Mouse (Mus musculus): ENCODE results near the gene Edf1. TPM values are rescaled to one million over a fixed set of nuclear protein-coding genes. Genes with fewer than 3 reads are reported as not detected.

The Edf1 gene
- polyA plus RNA-seq, 1 experiment from 2014 or later = 346 TPM

- Histone ChIP-seq H3K27ac (ENCODE audit: low read length) (no peak overlapping the region), H3K4me2 (replicated peaks; ENCODE audit: low read depth, low read length) (no peak overlapping the region), H3K4me3 (ENCODE audit: low read depth, low read length) (no peak overlapping the region), H3K9ac (replicated peaks; ENCODE audit: low read depth, low read length) (no peak overlapping the region), H3K27me3 (ENCODE audit: control insufficient read depth, insufficient read depth, low read length) (peaks cover under 1% of the 10 kb centered on the region; the same call in 1 of the 2 replicates), H3K4me1 (ENCODE audit: control insufficient read depth, insufficient read depth, low read length) (peaks cover 24% of the 10 kb centered on the region), H3K36me3 (ENCODE audit: control insufficient read depth, insufficient read depth, low read length) (peaks cover 29% of the 10 kb centered on the region; the same call in 1 of the 2 replicates), H3K9me3 (ENCODE audit: control insufficient read depth, low read depth, low read length) (no peaks in the 10 kb centered on the region)
- ATAC-seq (ENCODE audit: insufficient number of reproducible peaks, insufficient read depth, low FRiP score, low read depth) = no peak
- WGBS = 91% methylated on average over 4 of the region's 4 CpGs
Measured at GRCm38 (mm10) chr2:25571221-25571620, 13.6 kb downstream of the Edf1 start.

GRCm38 (mm10) chr2:25573068-25573467 lies 15.4 kb downstream of the Edf1 start:
- H3K4me2 ChIP-seq (replicated peaks; ENCODE audit: low read depth, low read length) = peak overlapping the region; percentile 99
- H3K4me3 ChIP-seq (ENCODE audit: low read depth, low read length) = no peak overlapping the region
- peaks cover 26% of the 10 kb centered on the region; the same call in 1 of the 2 replicates for H3K36me3 ChIP-seq (ENCODE audit: control insufficient read depth, insufficient read depth, low read length)
- no peaks in the 10 kb centered on the region for H3K9me3 ChIP-seq (ENCODE audit: control insufficient read depth, low read depth, low read length)
- peaks cover 39% of the 10 kb centered on the region for H3K4me1 ChIP-seq (ENCODE audit: control insufficient read depth, insufficient read depth, low read length)
- no peak overlapping the region for H3K9ac ChIP-seq (replicated peaks; ENCODE audit: low read depth, low read length)
- no peak for ATAC-seq (ENCODE audit: insufficient number of reproducible peaks, insufficient read depth, low FRiP score, low read depth)
- H3K27me3 ChIP-seq (ENCODE audit: control insufficient read depth, insufficient read depth, low read length) = peaks cover 16% of the 10 kb centered on the region
- 80% methylated on average over 2 of the region's 2 CpGs for WGBS
- H3K27ac ChIP-seq (ENCODE audit: low read length) = no peak overlapping the region

- H3K27ac ChIP-seq (ENCODE audit: low read length) = peak overlapping the region; percentile 84; the same call in 1 of the 2 replicates
- peak overlapping the region; percentile 99 for H3K4me2 ChIP-seq (replicated peaks; ENCODE audit: low read depth, low read length)
- ATAC-seq (ENCODE audit: insufficient number of reproducible peaks, insufficient read depth, low FRiP score, low read depth) = no peak
- peaks cover 19% of the 10 kb centered on the region; the same call in 1 of the 2 replicates for H3K36me3 ChIP-seq (ENCODE audit: control insufficient read depth, insufficient read depth, low read length)
- H3K9me3 ChIP-seq (ENCODE audit: control insufficient read depth, low read depth, low read length) = no peaks in the 10 kb centered on the region
- H3K4me1 ChIP-seq (ENCODE audit: control insufficient read depth, insufficient read depth, low read length) = peaks cover 45% of the 10 kb centered on the region
- peaks cover 22% of the 10 kb centered on the region for H3K27me3 ChIP-seq (ENCODE audit: control insufficient read depth, insufficient read depth, low read length)
- peak overlapping the region; percentile 55 for H3K4me3 ChIP-seq (ENCODE audit: low read depth, low read length)
- H3K9ac ChIP-seq (replicated peaks; ENCODE audit: low read depth, low read length) = peak overlapping the region; percentile 45
- 11% methylated on average over 11 of the region's 11 CpGs for WGBS
Measured at GRCm38 (mm10) chr2:25574136-25574535, 16.5 kb downstream of the Edf1 start.

DNA sequence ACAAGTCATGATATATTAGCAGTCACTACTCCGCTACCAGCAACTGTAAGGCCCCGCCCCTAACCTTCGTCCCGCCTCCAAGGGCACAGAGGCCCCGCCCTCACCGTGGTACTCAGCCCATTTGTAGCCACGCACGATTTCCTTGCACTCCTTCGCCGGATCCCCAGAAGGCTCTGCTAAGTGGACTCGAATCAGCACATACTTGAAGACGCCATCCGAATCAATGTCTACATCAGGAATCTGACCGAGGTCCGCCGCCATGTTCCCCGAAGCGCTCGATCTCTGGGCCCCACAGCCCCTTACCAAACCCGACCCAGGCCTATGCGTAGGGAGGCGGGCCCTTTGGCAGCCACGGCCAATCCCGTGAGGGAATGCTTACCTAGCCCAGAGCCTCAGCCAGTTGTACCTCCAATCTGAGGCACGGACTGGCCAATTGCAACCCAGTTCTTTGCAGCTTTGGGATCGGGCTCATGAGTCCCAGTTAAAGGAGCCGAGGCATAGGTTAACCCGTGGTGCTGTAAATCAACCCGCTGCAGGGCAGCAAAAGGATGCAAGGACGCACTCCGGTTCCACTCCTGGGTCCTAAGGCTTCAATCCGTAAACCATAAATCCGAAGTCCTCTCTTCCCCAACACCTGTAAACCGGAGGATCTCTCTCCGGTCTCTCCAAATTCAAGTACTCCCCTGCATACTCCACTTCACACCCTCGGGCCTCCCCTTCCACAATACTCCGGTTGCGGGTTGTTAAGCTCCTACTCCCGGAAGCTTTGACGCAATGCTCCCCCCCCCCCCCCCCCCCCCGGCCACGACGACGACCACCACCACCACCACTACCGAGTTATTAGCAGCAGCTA lies 17.2 kb downstream of the Edf1 start, which contains the start of the genes Mamdc4 and Phpt1:
Gene Mamdc4 (minus strand): TSS at position 267 of the 853 bp plus-strand sequence.
Gene Phpt1 (minus strand): TSS at position 646 of the 853 bp plus-strand sequence.
- peak within 1 kb of the TSS; percentile 99 for H3K4me2 ChIP-seq (replicated peaks; ENCODE audit: low read depth, low read length)
- peak within 1 kb of the TSS; percentile 84 for H3K27ac ChIP-seq (ENCODE audit: low read length)
- peak within 1 kb of the TSS; percentile 45 for H3K9ac ChIP-seq (replicated peaks; ENCODE audit: low read depth, low read length)
- peaks cover 28% of the 10 kb centered on the region for H3K27me3 ChIP-seq (ENCODE audit: control insufficient read depth, insufficient read depth, low read length)
- H3K9me3 ChIP-seq (ENCODE audit: control insufficient read depth, low read depth, low read length) = no peaks in the 10 kb centered on the region
- peaks cover 51% of the 10 kb centered on the region for H3K4me1 ChIP-seq (ENCODE audit: control insufficient read depth, insufficient read depth, low read length)
- peak within 1 kb of the TSS; percentile 55 for H3K4me3 ChIP-seq (ENCODE audit: low read depth, low read length)
- under 1% methylated on average over 44 of the region's 45 CpGs for WGBS
- peak; percentile 98 for ATAC-seq (ENCODE audit: insufficient number of reproducible peaks, insufficient read depth, low FRiP score, low read depth)
- H3K36me3 ChIP-seq (ENCODE audit: control insufficient read depth, insufficient read depth, low read length) = peaks cover 13% of the 10 kb centered on the region; the same call in 1 of the 2 replicates

DNA sequence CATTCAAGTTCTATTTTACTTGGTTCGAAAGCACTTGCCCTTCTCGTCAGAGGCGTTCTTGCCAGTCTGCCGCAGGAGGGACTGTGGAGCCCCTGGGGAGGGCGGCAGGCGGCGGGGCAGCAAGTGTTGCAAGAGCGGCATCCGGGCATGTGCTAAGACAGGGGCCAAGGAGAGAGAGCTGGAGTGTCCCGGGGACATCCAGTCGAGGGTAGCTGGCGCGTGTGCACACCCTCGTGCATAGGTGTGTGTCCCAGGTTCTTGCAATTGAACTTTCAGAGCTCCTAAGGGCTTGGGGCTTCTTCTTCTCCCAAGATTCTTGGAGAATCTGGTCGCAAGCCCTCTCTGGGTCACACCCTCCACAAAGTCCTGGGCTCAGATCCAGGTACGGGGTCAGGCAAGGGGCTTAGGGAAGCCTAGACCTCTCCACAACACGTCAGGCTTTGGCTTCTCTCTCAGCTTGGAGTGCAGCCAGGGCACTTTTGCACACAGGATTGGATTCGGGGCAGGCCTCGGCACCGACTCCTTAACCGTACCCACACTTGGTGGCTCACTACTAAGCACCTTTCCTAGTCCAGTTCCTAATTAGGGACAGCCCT lies 17.9 kb downstream of the Edf1 start:
- peak overlapping the region; percentile 55 for H3K4me3 ChIP-seq (ENCODE audit: low read depth, low read length)
- H3K9me3 ChIP-seq (ENCODE audit: control insufficient read depth, low read depth, low read length) = no peaks in the 10 kb centered on the region
- WGBS = 14% methylated on average over 21 of the region's 21 CpGs
- peak overlapping the region; percentile 82; the same call in 1 of the 2 replicates for H3K27ac ChIP-seq (ENCODE audit: low read length)
- H3K36me3 ChIP-seq (ENCODE audit: control insufficient read depth, insufficient read depth, low read length) = peaks cover 7% of the 10 kb centered on the region; the same call in 1 of the 2 replicates
- peaks cover 54% of the 10 kb centered on the region for H3K4me1 ChIP-seq (ENCODE audit: control insufficient read depth, insufficient read depth, low read length)
- H3K4me2 ChIP-seq (replicated peaks; ENCODE audit: low read depth, low read length) = peak overlapping the region; percentile 75
- no peak for ATAC-seq (ENCODE audit: insufficient number of reproducible peaks, insufficient read depth, low FRiP score, low read depth)
- peaks cover 36% of the 10 kb centered on the region for H3K27me3 ChIP-seq (ENCODE audit: control insufficient read depth, insufficient read depth, low read length)
- H3K9ac ChIP-seq (replicated peaks; ENCODE audit: low read depth, low read length) = peak overlapping the region; percentile 40; the same call in 1 of the 2 replicates

- Histone ChIP-seq H3K4me3 (ENCODE audit: low read depth, low read length) (no peak overlapping the region), H3K36me3 (ENCODE audit: control insufficient read depth, insufficient read depth, low read length) (peaks cover 4% of the 10 kb centered on the region; the same call in 1 of the 2 replicates), H3K4me1 (ENCODE audit: control insufficient read depth, insufficient read depth, low read length) (peaks cover 54% of the 10 kb centered on the region), H3K9me3 (ENCODE audit: control insufficient read depth, low read depth, low read length) (no peaks in the 10 kb centered on the region), H3K27me3 (ENCODE audit: control insufficient read depth, insufficient read depth, low read length) (peaks cover 37% of the 10 kb centered on the region), H3K9ac (replicated peaks; ENCODE audit: low read depth, low read length) (no peak overlapping the region), H3K27ac (ENCODE audit: low read length) (no peak overlapping the region), H3K4me2 (replicated peaks; ENCODE audit: low read depth, low read length) (peak overlapping the region; percentile 75; the same call in 1 of the 2 replicates)
- 73% methylated on average over 16 of the region's 16 CpGs for WGBS
- no peak for ATAC-seq (ENCODE audit: insufficient number of reproducible peaks, insufficient read depth, low FRiP score, low read depth)
Measured at GRCm38 (mm10) chr2:25576028-25576850, 18.6 kb downstream of the Edf1 start.

GRCm38 (mm10) chr2:25576965-25577891 lies 19.6 kb downstream of the Edf1 start:
- H3K36me3 ChIP-seq (ENCODE audit: control insufficient read depth, insufficient read depth, low read length) = no peaks in the 10 kb centered on the region
- H3K27ac ChIP-seq (ENCODE audit: low read length) = no peak overlapping the region
- H3K4me1 ChIP-seq (ENCODE audit: control insufficient read depth, insufficient read depth, low read length) = peaks cover 54% of the 10 kb centered on the region
- no peak for ATAC-seq (ENCODE audit: insufficient number of reproducible peaks, insufficient read depth, low FRiP score, low read depth)
- no peaks in the 10 kb centered on the region for H3K9me3 ChIP-seq (ENCODE audit: control insufficient read depth, low read depth, low read length)
- H3K27me3 ChIP-seq (ENCODE audit: control insufficient read depth, insufficient read depth, low read length) = peaks cover 37% of the 10 kb centered on the region
- no peak overlapping the region; the same call in 1 of the 2 replicates for H3K9ac ChIP-seq (replicated peaks; ENCODE audit: low read depth, low read length)
- H3K4me3 ChIP-seq (ENCODE audit: low read depth, low read length) = peak overlapping the region; percentile 15
- peak overlapping the region; percentile 22 for H3K4me2 ChIP-seq (replicated peaks; ENCODE audit: low read depth, low read length)
- WGBS = 20% methylated on average over 92 of the region's 92 CpGs
